Mouse (Mus musculus): ENCODE measurements around the gene Ms4a2. TPM values are rescaled to one million over a fixed set of nuclear protein-coding genes. Genes with fewer than 3 reads are reported as not detected.

The Ms4a2 gene
- 19.4 and 26.9 TPM in 2 replicates for total RNA-seq (2015; ENCODE audit: low replicate concordance)
- total RNA-seq (2017; ENCODE audit: low replicate concordance): 17.3 and 30.1 TPM in 2 replicates

DNA sequence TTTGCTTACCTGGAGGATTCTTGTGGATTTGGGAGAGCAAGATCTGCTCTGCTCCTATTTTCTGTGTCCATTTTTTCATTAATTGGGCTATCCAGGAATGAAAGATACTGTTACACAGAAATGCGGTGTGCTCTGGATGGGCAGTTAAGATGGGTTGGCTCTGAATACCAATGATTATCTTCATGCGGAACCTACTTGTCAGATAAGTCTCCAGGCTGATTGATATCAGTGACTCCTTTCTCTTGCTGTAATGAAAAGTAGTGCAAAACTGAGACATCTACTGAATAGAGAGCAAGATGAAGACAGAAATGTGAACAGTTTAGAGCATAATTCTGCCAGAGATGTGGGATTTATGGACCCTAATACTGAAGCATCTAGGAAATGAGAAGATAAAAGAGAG is at the start of gene Ms4a2:
Gene Ms4a2, minus strand, starts transcription at position 169 of the 400 bp plus-strand sequence.
- no peak for ATAC-seq (replicated peaks; ENCODE audit: low FRiP score, poor library complexity, severe bottlenecking)

DNA sequence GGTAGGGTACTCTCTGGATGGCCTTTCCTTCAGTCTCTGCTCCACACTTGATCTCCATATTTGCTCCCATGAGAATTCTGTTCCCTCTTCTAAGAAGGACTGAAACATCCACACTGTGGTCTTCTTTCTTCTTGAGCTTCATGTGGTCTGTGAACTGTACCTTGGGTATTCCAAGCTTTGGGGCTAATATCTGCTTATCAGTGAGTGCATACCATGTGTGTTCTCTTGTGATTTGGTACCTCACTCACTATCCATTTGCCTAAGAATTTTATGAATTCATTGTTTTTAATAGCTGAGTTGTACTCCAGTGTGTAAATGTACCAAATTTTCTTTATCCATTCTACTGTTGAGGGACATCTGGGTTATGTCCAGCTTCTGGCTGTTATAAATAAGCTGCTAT is 38.0 kb upstream of the Ms4a2 start:
- ATAC-seq (replicated peaks; ENCODE audit: low FRiP score, poor library complexity, severe bottlenecking): no peak

DNA sequence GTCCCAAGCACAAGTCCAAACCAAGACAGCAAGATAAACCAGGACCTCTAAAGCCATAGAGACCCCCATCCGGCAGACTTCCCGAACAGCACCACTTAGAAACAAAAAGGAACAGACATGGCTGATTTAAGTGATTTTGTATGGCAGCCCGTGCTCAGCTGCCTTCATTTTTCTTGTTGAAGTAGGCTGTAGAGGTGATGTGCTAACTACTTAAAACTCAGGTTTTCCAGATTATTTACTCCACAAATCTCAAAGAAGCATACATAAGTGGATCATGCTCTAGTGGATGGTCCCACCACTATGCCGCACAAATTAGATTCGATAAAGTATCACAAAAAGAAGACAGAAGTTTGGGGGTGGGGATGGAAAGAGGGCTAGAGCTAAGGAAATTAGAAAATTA is 36.9 kb upstream of the Ms4a2 start, which contains the start of gene Oosp2:
Gene Oosp2, minus strand, starts transcription at position 101 of the 400 bp plus-strand sequence.
- no peak for ATAC-seq (replicated peaks; ENCODE audit: low FRiP score, poor library complexity, severe bottlenecking)

DNA sequence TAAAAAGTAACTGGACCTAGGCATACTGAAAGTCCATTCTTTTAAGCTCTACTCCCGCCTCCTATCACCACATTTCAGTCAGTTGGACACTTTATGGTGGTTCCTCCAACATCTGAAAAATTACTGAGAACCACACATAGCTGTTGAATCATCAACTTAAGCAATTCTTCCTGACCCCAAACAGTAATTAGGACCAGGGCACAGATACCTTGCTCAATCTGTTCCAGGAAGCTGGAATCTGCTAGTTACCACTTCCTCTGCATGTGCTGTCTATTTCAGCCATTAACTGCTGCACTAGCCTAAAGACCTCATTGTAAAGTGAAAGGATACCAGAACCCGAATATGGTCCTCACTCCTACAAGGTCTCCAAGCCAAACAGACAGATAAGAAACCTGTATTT is 35.6 kb upstream of the Ms4a2 start:
- ATAC-seq (replicated peaks; ENCODE audit: low FRiP score, poor library complexity, severe bottlenecking): no peak

DNA sequence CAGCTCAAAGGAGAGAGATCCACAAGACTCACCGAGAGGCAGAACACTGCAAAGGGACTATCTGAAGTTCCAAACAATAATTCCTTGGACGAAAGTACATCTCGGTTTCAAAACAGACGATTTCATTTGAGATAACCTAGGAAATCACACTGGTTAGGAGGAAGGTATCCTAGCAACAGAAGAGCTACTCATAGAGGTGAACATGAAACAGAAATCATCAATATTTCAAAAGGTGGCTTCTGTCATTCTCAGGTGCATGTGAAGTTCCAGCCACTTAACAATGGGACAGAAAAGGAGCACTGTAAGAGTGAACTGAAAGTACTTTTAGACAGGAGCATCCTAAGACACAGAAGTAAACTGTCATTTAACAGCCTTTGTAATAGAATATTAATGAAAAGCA is 26.0 kb upstream of the Ms4a2 start:
- ATAC-seq (replicated peaks; ENCODE audit: low FRiP score, poor library complexity, severe bottlenecking): no peak

DNA sequence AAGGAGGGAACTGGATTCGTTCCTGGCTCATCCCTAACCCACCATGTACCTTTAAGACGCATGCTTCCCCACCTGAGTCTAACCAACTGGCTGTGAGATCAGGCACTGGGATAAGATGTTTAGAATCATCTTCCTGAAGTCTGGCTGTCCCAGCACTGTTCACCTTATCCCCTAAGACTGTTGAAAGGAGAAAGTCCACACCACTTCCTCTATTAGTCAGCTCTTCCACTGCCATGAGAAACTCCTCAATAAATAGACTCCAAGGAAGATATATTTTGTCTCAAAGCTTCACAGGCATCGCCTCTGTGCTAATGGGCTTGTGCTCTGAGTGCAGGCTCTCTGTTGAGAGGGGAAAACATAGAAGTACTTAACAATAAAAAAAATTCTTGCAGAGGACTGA is 22.6 kb upstream of the Ms4a2 start:
- ATAC-seq (replicated peaks; ENCODE audit: low FRiP score, poor library complexity, severe bottlenecking): no peak

DNA sequence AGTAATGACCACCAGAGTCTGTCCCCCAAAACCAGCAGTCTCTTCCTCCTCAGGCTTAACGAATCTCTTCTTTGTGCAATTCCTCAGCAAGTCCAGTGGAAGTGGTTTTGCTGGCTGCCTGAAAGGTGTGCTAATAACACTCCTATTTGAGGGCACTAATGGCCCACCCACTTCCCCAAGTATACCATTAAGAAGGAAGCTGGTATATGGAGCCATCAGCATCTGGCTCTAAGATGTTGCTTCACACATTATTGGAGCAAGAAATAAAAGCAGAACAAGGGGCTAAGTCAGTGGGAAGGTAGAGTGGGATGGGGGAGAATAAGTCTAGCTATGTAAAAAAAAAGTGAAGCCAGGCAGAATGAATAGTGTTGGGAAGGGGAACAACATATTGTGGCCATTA is 17.2 kb upstream of the Ms4a2 start, which contains the start of gene Ms4a3:
Gene Ms4a3, minus strand, starts transcription at position 120 of the 400 bp plus-strand sequence.
- no peak for ATAC-seq (replicated peaks; ENCODE audit: low FRiP score, poor library complexity, severe bottlenecking)

DNA sequence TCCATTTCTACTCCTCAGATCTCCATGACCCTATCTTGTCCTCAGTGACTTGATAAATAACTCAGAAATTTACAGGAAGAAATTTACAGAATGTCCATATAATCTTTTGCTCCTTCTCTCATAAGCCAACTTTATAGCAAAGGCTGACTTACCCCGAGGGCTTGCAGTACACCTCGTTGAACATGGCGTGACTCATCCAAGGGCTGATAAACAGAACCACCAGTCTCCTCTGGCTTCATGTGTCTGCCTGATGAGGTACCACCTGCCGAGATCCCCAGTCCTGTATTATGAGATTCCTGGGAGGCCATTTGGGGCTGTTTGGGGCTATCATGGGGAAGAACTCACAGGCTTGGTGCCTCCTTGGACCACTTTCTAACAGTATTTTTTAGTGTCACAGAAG is 15.5 kb upstream of the Ms4a2 start:
- no peak for ATAC-seq (replicated peaks; ENCODE audit: low FRiP score, poor library complexity, severe bottlenecking)

DNA sequence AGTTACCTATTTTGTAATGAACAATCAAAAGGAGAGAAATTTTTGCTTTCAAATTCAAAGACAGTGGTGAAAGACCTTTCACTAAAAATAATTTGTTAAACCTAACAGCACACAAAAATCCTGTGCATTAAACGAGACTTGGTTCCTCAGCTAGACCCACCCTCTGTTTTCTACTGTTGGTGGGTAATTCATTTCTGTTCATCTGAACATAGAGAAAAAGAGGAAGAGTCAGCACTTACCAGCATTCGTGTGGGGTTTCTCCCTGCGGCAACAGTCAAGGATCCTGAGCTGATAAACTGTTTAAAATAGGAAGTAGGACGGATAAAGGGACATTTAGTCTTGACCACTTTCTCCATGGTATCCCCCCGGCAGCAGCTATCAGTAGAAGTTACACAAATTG is 12.1 kb upstream of the Ms4a2 start:
- ATAC-seq (replicated peaks; ENCODE audit: low FRiP score, poor library complexity, severe bottlenecking): no peak

DNA sequence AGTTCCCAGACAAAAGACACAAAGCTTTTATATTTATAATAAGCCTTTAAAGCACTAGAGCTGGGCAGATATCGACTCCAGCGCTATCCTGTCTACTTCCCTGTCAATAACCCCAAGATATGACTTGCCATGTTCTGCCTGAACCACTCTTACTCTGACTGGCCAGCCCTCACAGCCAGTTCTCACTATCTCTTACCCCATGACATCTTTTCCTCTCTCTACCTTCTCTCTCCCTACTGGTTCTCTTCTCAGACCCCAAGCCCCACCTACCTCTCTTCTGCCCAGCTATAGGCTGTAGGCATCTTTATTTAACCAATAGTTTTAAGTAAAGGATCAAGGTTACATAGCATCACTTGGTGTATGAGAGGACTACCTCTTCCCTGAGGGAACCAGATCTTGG is 10.8 kb upstream of the Ms4a2 start:
- no peak for ATAC-seq (replicated peaks; ENCODE audit: low FRiP score, poor library complexity, severe bottlenecking)

DNA sequence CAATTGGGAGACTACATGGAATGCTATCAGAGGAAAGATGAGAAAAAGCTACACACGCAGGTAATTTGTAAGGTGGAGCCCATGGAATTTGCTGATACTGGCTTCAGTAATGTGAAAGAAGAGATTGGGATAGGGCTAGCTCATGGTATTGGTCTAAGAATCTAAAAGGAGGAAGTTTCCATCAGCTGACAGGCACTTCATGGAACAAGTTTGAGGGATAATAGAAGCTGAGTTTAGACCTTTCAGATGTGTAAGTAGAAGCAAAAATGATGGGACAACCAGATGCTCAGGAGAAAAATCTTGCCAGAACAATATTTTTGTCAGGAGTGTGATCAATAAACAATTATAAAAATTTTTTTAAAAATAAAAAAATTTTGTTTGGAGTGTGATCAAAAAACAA is 10.2 kb upstream of the Ms4a2 start:
- no peak for ATAC-seq (replicated peaks; ENCODE audit: low FRiP score, poor library complexity, severe bottlenecking)

DNA sequence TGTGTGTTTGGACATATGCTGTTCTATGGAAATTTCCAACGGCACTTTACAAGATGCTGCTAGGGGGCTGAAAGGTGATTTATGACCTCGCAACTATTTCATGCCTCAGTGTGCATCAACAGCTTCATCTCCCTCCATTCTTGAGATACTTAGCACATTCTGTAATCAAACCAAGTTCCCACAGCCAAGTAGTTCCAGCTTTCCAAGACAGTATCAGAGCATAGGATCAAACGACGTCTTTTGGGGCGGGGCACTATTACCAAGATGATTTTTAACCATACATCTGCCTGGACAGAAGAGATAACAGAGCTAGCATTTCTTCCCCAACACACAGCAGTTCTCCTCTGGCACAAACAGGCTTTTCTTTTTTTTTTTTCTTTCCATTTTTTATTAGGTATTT is 1.7 kb upstream of the Ms4a2 start:
- ATAC-seq (replicated peaks; ENCODE audit: low FRiP score, poor library complexity, severe bottlenecking): no peak

DNA sequence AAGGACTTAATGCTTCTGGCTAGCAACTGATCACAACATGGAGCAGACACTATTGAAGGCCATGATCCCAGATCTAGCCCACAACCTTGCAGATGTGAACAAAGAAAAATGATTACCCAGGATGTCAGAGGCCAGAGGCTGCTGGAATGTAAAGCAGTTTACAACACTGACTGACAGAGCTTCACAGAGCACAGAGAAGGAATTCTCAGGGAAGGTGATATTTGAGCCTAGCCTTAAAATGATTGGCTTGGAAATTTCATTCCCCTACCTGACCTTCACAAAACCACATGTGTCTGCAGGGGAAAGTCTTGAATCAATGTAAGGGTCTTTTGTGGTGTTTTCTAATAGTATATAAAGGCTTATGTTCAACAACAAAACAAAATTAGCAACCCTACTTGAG is 1.3 kb upstream of the Ms4a2 start:
- no peak for ATAC-seq (replicated peaks; ENCODE audit: low FRiP score, poor library complexity, severe bottlenecking)

DNA sequence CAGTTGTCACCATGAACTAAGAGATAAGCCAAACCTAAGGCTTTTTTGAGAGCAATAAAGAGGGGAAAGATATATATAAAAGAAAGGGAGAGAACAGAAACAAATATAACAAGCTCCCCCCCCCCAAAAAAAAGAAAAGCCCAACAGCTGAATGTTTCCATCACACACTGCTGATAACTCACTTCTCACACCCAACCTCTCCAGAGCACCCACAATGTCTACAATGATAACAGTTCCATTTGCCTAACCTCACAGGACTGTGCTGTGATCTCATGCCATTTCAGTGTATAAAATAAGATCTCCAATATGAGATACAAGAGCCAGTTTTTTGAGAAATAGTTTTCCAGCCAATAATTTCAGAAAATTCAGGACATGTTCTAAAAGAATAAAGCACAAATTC is 5.5 kb downstream of the Ms4a2 start:
- ATAC-seq (replicated peaks; ENCODE audit: low FRiP score, poor library complexity, severe bottlenecking): no peak

DNA sequence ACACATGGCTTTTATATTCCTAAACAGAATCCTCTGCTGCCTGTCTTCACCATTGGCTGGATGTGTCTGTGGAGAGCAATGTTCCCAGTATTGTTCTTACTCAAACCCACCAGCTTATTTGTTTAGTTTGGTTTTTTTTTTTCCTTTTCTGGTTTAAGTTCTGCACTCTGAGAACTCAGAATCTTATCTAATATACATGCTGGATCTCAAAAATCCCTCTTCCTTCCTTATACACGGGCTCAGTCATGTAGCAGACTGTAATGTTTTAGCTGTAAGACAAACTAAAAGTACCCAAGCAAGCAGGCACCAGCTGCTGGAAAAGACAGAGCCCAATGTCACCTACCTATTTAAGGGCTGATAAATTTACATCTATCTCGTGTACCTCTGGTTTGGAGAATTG is 8.7 kb downstream of the Ms4a2 start:
- ATAC-seq (replicated peaks; ENCODE audit: low FRiP score, poor library complexity, severe bottlenecking): no peak

DNA sequence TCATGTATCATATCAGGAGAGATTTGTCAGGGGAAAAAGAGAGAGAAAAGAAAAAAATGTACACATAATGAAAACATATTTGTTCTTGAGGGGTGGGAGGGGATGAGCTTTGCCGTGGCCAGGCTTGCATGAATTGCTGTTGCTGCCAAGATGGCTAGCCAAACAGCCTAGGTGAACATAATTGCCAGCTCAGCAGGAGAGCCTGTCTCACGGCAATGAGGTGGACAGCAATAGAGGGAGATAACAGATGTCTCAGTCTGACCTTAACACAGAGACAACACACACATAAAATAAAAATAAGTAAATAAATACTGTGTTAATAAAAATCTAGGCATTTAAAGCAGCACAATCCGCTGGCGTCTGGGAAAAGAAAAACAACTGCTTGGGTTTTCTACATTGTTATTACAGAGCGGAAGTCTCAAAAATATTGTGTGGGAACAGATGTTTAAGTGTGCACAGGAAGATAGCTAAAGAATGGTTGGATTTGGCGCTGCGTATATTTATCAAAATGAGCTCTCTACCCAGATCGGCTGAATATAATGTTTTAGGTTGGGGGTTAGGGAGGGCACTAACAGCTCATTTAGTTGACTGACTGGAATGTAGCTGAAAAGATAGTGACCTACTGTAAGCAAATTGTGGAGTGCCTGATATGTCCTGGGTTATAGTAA is 9.6 kb downstream of the Ms4a2 start:
- ATAC-seq (replicated peaks; ENCODE audit: low FRiP score, poor library complexity, severe bottlenecking): no peak

DNA sequence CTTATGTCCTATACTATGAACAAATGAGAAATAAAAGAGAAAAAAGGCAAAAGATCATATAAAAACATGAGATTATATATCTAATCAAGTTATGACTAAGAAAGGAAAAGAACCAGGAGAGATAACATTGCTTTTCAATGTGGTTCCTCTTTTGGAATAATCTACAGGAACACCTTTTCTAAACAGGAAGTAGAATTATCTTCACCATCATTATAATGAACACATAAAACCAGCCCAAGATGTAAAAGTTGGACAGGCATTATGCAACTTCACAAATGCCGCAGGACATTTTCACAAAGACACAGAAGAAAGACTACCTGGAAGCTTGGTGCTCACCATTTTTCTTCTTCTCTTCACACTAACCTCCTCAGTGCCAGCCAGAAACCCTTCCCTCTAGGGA is 10.4 kb downstream of the Ms4a2 start:
- no peak for ATAC-seq (replicated peaks; ENCODE audit: low FRiP score, poor library complexity, severe bottlenecking)

DNA sequence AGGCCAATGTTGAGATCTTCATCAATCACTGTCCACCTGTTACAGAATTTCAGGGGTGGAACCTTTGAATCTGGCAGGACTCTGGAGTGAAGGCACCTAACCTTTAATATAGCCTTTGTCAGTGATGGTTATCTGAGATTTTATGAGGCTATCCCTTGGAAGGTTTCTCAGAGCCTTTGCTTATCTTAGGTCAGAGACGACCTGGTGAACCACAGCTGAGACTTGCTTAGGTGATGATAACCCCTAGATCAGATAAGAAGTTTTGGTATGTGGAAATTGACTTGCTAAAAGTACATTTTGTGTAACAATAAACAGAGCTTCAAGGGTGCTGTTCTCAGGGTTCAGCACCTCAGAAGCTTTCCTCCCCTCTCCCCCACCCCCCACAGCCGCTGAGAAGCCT is 11.2 kb downstream of the Ms4a2 start:
- no peak for ATAC-seq (replicated peaks; ENCODE audit: low FRiP score, poor library complexity, severe bottlenecking)

DNA sequence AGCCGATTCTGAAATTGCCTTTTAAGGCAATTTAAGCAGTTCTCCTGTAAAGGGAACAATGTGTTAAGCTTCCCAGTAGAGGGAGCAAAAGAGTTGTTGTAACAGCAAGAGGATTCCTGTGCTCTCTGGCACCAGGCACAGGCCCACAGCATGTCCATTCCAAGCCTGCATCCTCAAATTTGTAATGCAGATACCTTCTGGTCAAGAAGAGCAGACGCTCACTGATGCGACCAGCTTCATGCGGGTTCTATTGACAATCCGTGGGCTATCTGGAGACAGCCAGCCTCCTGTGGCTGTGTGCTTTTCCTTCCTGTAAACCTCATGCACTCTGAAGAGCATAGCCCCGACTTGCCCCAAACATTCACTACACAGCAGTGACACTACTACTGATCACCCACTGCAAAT is 12.0 kb downstream of the Ms4a2 start:
- no peak for ATAC-seq (replicated peaks; ENCODE audit: low FRiP score, poor library complexity, severe bottlenecking)

DNA sequence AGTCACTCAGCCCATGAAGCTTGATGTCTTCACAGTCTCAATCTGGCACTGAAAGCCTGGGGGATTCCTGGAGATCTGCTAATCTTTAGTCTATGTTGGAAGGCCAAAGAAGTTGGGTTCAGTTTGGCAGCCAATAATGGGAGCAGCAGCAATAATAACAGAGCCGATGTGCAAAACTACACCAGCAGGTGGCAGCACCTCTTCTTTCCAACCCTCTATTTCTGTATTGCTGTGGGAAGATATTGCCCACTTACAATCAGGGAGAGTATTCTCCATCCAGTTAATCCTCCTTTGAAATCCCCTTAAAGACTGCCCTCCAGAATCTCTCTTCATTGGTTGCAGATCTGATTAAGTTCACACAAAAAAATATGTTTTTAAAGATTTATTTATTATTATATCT is 15.3 kb downstream of the Ms4a2 start:
- ATAC-seq (replicated peaks; ENCODE audit: low FRiP score, poor library complexity, severe bottlenecking): no peak

DNA sequence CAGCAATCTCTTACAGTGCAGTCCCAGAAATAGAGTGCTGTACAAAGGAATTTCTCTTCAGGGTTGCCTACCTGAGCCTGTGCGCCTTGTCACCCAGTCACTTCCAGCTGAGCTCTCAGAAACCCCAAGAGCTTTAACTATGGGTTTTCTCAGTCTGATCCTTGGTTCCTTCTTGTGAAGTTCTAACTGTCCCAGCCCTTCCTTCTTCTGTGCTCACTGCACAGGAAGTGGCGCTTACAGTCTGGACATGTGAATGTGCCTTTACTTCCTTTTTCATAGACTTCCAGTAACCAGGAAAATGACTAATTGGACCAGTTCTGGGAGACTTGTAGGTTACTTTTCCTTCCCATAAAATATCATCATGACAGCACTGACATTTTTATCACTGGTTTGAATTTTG is 18.9 kb downstream of the Ms4a2 start, which contains the start of gene Ms4a6d:
Gene Ms4a6d, minus strand, starts transcription at position 247 of the 400 bp plus-strand sequence.
- ATAC-seq (replicated peaks; ENCODE audit: low FRiP score, poor library complexity, severe bottlenecking): no peak

DNA sequence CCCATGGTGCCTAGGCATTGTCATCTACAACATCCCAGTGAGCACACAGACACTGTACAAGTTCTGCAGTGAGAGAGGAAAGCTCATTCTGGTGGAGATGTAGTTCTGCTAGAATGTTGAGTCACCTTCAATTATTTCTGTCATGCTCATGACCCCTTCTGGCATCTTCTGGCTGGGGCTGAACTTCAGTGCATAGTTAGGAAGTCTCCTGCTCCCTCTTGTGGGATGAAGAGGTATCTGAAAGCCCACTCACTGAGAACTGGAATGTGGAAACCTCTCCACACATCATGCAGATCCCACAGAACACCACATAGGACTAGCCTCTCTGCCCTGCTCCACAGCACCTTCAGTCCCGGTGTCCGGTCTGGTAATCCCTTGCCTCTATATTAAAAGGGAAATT is 21.5 kb downstream of the Ms4a2 start:
- ATAC-seq (replicated peaks; ENCODE audit: low FRiP score, poor library complexity, severe bottlenecking): no peak
